Mouse (Mus musculus): ENCODE measurements around the gene Grid1. TPM values are rescaled to one million over a fixed set of nuclear protein-coding genes. Genes with fewer than 3 reads are reported as not detected.
A peak's percentile ranks its signal among the peaks of the same experiment; 100 is the strongest.

The Grid1 gene
- polyA plus RNA-seq, 1 experiment from 2014 or later = 0.61 TPM

- DNase-seq (ENCODE audit: low spot score, missing footprints) = no peak
- H3K4me2 ChIP-seq = no peak overlapping the region
- no peaks in the 10 kb centered on the region for H3K27me3 ChIP-seq (ENCODE audit: control insufficient read depth, insufficient read depth, low read length)
- no peak overlapping the region for H3K9ac ChIP-seq (ENCODE audit: low read length)
- H3K36me3 ChIP-seq (ENCODE audit: control insufficient read depth, insufficient read depth, low read length) = no peaks in the 10 kb centered on the region
- ATAC-seq (ENCODE audit: low FRiP score) = no peak
- no peak overlapping the region for H3K27ac ChIP-seq (ENCODE audit: low read depth, low read length)
- 90% methylated on average over 5 of the region's 5 CpGs for WGBS
- no peaks in the 10 kb centered on the region for H3K4me1 ChIP-seq (ENCODE audit: control insufficient read depth, insufficient read depth, low read length)
- no peaks in the 10 kb centered on the region for H3K9me3 ChIP-seq (ENCODE audit: control insufficient read depth, low read length)
- no peak overlapping the region for H3K4me3 ChIP-seq (ENCODE audit: low read depth, low read length)
Measured at GRCm38 (mm10) chr14:34847625-34848024, 27.7 kb downstream of the Grid1 start.

DNA sequence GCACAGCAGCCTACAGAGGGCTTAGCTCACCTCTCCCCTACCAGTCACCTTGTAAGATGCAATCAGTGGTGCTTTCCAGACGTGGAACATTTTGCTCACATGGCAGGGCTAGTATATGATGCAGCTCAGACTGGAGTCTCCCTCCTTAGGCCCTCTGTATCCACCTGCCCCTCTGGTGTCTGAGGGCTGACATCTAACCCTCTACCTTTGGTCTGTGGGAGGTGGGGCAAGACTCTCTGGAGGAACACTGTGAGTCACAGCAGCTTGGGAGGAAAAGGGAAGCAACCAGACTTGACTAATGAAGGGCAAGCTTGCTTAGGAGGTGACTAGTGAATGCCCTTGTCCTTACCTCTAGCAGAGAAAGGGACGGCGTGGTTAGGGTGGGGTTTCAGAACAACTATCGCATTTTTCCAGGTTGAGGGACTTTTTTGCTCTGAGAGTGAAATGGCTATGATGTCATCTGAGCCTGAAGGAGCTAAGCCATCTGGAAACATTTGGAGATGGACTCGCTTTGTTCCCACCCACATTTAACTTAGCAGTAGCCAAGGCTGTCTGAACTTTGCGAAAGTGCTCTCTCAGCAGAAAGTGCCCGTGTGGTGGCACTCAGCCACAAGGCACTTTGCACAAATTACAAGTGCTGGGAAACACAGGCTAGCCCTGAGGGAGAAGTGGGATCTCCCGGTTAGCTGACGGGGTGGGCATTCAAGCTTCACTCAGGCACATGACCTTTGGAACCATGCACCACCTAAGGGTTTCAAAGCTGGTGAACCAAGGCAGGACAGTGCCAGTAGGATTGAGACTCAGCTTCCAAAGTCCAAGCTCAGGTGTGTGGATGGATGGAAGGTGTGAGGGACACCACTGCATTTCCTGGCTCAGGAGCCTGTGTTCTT lies 41.2 kb downstream of the Grid1 start:
- WGBS = 80% methylated on average over 9 of the region's 9 CpGs
- no peaks in the 10 kb centered on the region for H3K4me1 ChIP-seq (ENCODE audit: control insufficient read depth, insufficient read depth, low read length)
- no peaks in the 10 kb centered on the region for H3K9me3 ChIP-seq (ENCODE audit: control insufficient read depth, low read length)
- no peak for DNase-seq (ENCODE audit: low spot score, missing footprints)
- ATAC-seq (ENCODE audit: low FRiP score) = no peak
- H3K27ac ChIP-seq (ENCODE audit: low read depth, low read length) = no peak overlapping the region
- no peaks in the 10 kb centered on the region for H3K36me3 ChIP-seq (ENCODE audit: control insufficient read depth, insufficient read depth, low read length)
- H3K4me3 ChIP-seq (ENCODE audit: low read depth, low read length) = no peak overlapping the region
- no peak overlapping the region for H3K9ac ChIP-seq (ENCODE audit: low read length)
- no peak overlapping the region for H3K4me2 ChIP-seq
- no peaks in the 10 kb centered on the region for H3K27me3 ChIP-seq (ENCODE audit: control insufficient read depth, insufficient read depth, low read length)

DNA sequence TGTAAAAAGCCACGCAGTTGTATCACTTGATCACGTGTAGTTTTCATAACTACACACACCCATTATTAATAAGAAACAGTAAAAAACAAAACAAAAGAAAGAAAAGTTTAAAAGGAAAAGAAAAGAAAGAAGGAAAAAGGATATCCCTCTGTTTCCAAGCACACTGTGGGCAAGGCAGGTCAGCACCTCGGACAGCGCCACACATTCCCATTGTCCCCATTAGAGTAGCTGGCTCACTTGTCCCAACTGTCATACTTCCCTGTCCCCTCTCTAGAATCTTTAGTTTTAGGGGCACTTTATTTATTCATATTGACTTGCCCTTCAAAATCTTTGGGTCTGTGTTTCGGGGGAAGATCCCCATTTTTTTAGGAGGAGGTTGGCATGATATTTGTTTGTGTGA lies 47.4 kb downstream of the Grid1 start:
- no peak for ATAC-seq (ENCODE audit: low FRiP score)
- Histone ChIP-seq H3K27ac (ENCODE audit: low read depth, low read length) (no peak overlapping the region), H3K9ac (ENCODE audit: low read length) (no peak overlapping the region), H3K9me3 (ENCODE audit: control insufficient read depth, low read length) (no peaks in the 10 kb centered on the region), H3K4me3 (ENCODE audit: low read depth, low read length) (no peak overlapping the region), H3K4me1 (ENCODE audit: control insufficient read depth, insufficient read depth, low read length) (no peaks in the 10 kb centered on the region), H3K4me2 (no peak overlapping the region), H3K36me3 (ENCODE audit: control insufficient read depth, insufficient read depth, low read length) (no peaks in the 10 kb centered on the region), H3K27me3 (ENCODE audit: control insufficient read depth, insufficient read depth, low read length) (no peaks in the 10 kb centered on the region)
- DNase-seq (ENCODE audit: low spot score, missing footprints) = no peak
- 20% methylated on average over 5 of the region's 5 CpGs for WGBS

DNA sequence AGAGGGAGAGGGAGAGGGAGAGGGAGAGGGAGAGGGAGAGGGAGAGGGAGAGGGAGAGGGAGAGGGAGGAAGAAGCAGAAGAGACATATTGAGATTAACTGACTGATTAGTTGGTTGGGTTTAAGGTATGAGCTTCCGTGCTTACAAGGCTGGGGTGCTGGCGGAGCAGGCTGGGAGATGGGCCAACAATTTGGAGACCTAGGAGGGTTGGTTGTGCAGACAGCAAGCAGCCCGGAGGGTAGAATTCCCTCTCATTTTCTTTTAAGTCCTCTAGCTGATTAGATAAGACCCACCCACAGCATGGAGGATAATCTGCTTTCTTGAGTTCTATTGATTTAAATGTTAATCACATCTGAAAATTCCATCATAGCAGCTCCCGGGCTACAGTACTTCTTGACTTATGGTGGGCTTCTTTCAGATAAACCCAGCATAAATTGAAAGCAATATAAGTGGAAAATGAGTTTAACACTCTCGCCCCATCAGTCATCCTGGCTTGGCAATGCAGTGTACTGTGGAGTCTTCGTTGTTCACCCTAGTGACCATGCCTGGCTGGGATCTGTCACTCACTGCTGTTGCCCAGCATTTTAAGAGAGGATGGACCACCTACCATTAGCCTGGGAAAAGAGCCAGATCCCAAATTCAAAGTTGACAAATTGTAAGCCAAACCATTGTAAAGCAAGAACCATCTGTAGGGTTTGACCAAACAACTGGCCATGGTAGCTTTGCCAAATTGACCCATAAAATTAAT lies 48.8 kb downstream of the Grid1 start:
- Histone ChIP-seq H3K4me2 (no peak overlapping the region), H3K27me3 (ENCODE audit: control insufficient read depth, insufficient read depth, low read length) (no peaks in the 10 kb centered on the region), H3K27ac (ENCODE audit: low read depth, low read length) (no peak overlapping the region), H3K9ac (ENCODE audit: low read length) (no peak overlapping the region), H3K9me3 (ENCODE audit: control insufficient read depth, low read length) (no peaks in the 10 kb centered on the region), H3K4me3 (ENCODE audit: low read depth, low read length) (no peak overlapping the region), H3K4me1 (ENCODE audit: control insufficient read depth, insufficient read depth, low read length) (no peaks in the 10 kb centered on the region), H3K36me3 (ENCODE audit: control insufficient read depth, insufficient read depth, low read length) (no peaks in the 10 kb centered on the region)
- WGBS = 75% methylated on average over 6 of the region's 6 CpGs
- ATAC-seq (ENCODE audit: low FRiP score) (no peak), DNase-seq (ENCODE audit: low spot score, missing footprints) (no peak)

DNA sequence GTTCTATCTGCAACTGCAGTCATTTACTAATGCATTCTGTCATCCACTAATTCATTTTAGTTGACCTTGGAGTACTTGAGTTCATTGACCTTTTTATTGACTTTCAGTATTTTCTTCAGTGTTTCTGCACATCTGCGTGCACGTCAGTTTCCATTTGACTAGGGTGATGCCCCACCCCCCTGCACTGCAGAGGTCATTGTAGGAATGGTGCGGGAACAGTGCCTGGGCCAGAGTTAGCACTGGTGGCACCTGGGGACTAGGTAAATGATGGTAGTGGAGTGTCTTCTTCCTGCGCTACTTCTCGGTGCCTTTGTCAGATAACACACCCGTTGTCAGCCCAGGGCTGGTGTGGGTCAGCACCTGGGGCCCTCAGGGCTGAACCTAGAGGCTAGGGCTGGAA lies 60.1 kb downstream of the Grid1 start:
- no peak overlapping the region for H3K4me2 ChIP-seq
- WGBS = 40% methylated on average over 6 of the region's 6 CpGs
- no peak overlapping the region for H3K4me3 ChIP-seq (ENCODE audit: low read depth, low read length)
- no peak overlapping the region for H3K27ac ChIP-seq (ENCODE audit: low read depth, low read length)
- peaks cover 2% of the 10 kb centered on the region; the same call in 1 of the 2 replicates for H3K4me1 ChIP-seq (ENCODE audit: control insufficient read depth, insufficient read depth, low read length)
- no peaks in the 10 kb centered on the region for H3K36me3 ChIP-seq (ENCODE audit: control insufficient read depth, insufficient read depth, low read length)
- no peaks in the 10 kb centered on the region for H3K9me3 ChIP-seq (ENCODE audit: control insufficient read depth, low read length)
- H3K27me3 ChIP-seq (ENCODE audit: control insufficient read depth, insufficient read depth, low read length) = no peaks in the 10 kb centered on the region
- no peak overlapping the region for H3K9ac ChIP-seq (ENCODE audit: low read length)
- DNase-seq (ENCODE audit: low spot score, missing footprints) (peak; percentile 62), ATAC-seq (ENCODE audit: low FRiP score) (0 out of 2 replicates have a peak, but pooled peaks have one; percentile 36)

GRCm38 (mm10) chr14:34880431-34881421 lies 60.8 kb downstream of the Grid1 start:
- Histone ChIP-seq H3K27ac (ENCODE audit: low read depth, low read length) (no peak overlapping the region), H3K9me3 (ENCODE audit: control insufficient read depth, low read length) (no peaks in the 10 kb centered on the region), H3K27me3 (ENCODE audit: control insufficient read depth, insufficient read depth, low read length) (no peaks in the 10 kb centered on the region), H3K4me1 (ENCODE audit: control insufficient read depth, insufficient read depth, low read length) (peaks cover 2% of the 10 kb centered on the region; the same call in 1 of the 2 replicates), H3K9ac (ENCODE audit: low read length) (no peak overlapping the region), H3K36me3 (ENCODE audit: control insufficient read depth, insufficient read depth, low read length) (no peaks in the 10 kb centered on the region), H3K4me3 (ENCODE audit: low read depth, low read length) (no peak overlapping the region), H3K4me2 (no peak overlapping the region)
- 29% methylated on average over 8 of the region's 8 CpGs for WGBS
- ATAC-seq (ENCODE audit: low FRiP score) (peak; percentile 61), DNase-seq (ENCODE audit: low spot score, missing footprints) (peak; percentile 73)

DNA sequence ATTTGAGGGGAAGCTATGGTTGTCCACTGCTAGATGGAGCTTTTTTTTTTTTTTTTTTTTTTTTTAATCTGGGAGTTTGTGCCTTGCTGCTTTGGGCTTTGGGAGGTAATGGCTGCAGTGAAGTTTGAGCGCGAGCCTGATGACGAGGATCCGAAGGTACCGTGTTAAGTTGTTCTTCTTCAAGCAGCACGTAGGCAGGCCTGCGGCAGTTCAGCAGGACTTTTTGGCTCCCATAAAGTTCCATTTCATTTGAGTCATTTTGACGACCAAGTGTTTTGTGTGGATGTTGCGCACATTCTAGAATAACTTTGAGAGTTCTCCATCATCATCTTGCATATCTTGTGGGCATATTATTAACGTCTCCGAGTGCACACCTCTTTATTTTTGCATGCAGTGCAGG lies 64.3 kb downstream of the Grid1 start:
- no peaks in the 10 kb centered on the region for H3K9me3 ChIP-seq (ENCODE audit: control insufficient read depth, low read length)
- no peak overlapping the region for H3K4me2 ChIP-seq
- H3K4me3 ChIP-seq (ENCODE audit: low read depth, low read length) = no peak overlapping the region
- no peaks in the 10 kb centered on the region for H3K36me3 ChIP-seq (ENCODE audit: control insufficient read depth, insufficient read depth, low read length)
- no peak overlapping the region for H3K27ac ChIP-seq (ENCODE audit: low read depth, low read length)
- whole genome bisulfite sequencing = 97% methylated on average over 11 of the region's 11 CpGs
- DNase-seq (ENCODE audit: low spot score, missing footprints) (no peak), ATAC-seq (ENCODE audit: low FRiP score) (no peak)
- peaks cover 2% of the 10 kb centered on the region; the same call in 1 of the 2 replicates for H3K4me1 ChIP-seq (ENCODE audit: control insufficient read depth, insufficient read depth, low read length)
- H3K9ac ChIP-seq (ENCODE audit: low read length) = no peak overlapping the region
- no peaks in the 10 kb centered on the region for H3K27me3 ChIP-seq (ENCODE audit: control insufficient read depth, insufficient read depth, low read length)

DNA sequence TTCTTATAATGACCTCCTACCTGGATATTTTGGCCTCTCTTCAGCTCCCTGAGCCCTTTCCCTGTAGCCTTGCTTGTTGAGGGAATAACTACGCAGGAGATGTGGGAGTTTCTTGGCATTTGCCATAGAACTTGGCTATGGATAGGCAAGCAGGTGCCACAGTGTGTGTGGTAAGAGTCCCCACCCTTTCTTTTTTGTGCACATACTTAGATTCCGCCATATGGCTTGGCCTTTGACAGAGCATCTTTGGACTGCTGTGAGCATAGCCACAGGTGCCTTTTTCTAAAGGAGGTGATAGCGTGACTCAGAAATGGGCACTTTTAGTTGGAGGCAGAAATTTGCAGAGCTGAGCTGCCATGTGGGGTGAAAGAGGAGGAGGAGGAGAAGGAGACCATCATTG lies 64.7 kb downstream of the Grid1 start:
- 95% methylated on average over 3 of the region's 3 CpGs for WGBS
- no peak overlapping the region for H3K27ac ChIP-seq (ENCODE audit: low read depth, low read length)
- no peaks in the 10 kb centered on the region for H3K9me3 ChIP-seq (ENCODE audit: control insufficient read depth, low read length)
- no peak for ATAC-seq (ENCODE audit: low FRiP score)
- H3K4me2 ChIP-seq = no peak overlapping the region
- H3K9ac ChIP-seq (ENCODE audit: low read length) = no peak overlapping the region
- H3K4me1 ChIP-seq (ENCODE audit: control insufficient read depth, insufficient read depth, low read length) = peaks cover 2% of the 10 kb centered on the region; the same call in 1 of the 2 replicates
- no peak overlapping the region for H3K4me3 ChIP-seq (ENCODE audit: low read depth, low read length)
- H3K27me3 ChIP-seq (ENCODE audit: control insufficient read depth, insufficient read depth, low read length) = no peaks in the 10 kb centered on the region
- DNase-seq (ENCODE audit: low spot score, missing footprints) = no peak
- no peaks in the 10 kb centered on the region for H3K36me3 ChIP-seq (ENCODE audit: control insufficient read depth, insufficient read depth, low read length)

All from midbrain, embryonic 11.5 days (tissue).